Mouse (Mus musculus): ENCODE results near the gene Pomgnt2.

GRCm38 (mm10) chr9:121968258-121968657, 28.7 kb downstream of the Pomgnt2 start:
- TF ChIP-seq GATA1 (IDR thresholded peaks at IDR 0.05; ENCODE audit: borderline replicate concordance, low read length) (no peak), FLI1 (IDR thresholded peaks at IDR 0.05; ENCODE audit: low read length) (no peak)

Measured in megakaryocyte, embryonic 14.5 days (primary cell).